Mouse (Mus musculus): ENCODE measurements around the gene Olfr734. TPM values are rescaled to one million over a fixed set of nuclear protein-coding genes. Genes with fewer than 3 reads are reported as not detected.

The Olfr734 gene
- not detected in 2 replicates for polyA plus RNA-seq (2015; fragmentation: Nextera tagmentation; extraction: Ambion mirVana)

- Histone ChIP-seq H3K36me3 (ENCODE audit: control insufficient read depth, insufficient read depth, low read length) (no peaks in the 10 kb centered on the region), H3K4me2 (replicated peaks; ENCODE audit: low read depth) (no peak within 1 kb of the TSS), H3K9me3 (ENCODE audit: control insufficient read depth, low read length) (no peaks in the 10 kb centered on the region), H3K27ac (replicated peaks) (no peak within 1 kb of the TSS), H3K27me3 (ENCODE audit: control insufficient read depth, insufficient read depth, low read length) (no peaks in the 10 kb centered on the region), H3K9ac (ENCODE audit: low read length) (no peak within 1 kb of the TSS), H3K4me1 (replicated peaks; ENCODE audit: control insufficient read depth, insufficient read depth) (no peaks in the 10 kb centered on the region), H3K4me3 (ENCODE audit: low read depth, low read length) (no peak within 1 kb of the TSS)
- DNase-seq (ENCODE audit: low spot score) (no peak), ATAC-seq (ENCODE audit: low FRiP score, low TSS enrichment) (no peak)
- TF ChIP-seq EP300 (optimal IDR thresholded peaks at IDR 0.05) (no peak), CTCF (IDR thresholded peaks at IDR 0.05; ENCODE audit: low read depth) (no peak)
- WGBS: 51% methylated on average over 1 of the region's 1 CpGs
Observed at GRCm38 (mm10) chr14:50326661-50327060, at the start of gene Olfr734. Gene Olfr734 (minus strand): TSS chr14:50326761.

GRCm38 (mm10) chr14:50363561-50363960 lies 37.0 kb upstream of the Olfr734 start:
- TF ChIP-seq CTCF (IDR thresholded peaks at IDR 0.05; ENCODE audit: low read depth): no peak
- no peak for TF ChIP-seq EP300 (optimal IDR thresholded peaks at IDR 0.05)
- Histone ChIP-seq H3K36me3 (ENCODE audit: control insufficient read depth, insufficient read depth, low read length) (no peaks in the 10 kb centered on the region), H3K9ac (ENCODE audit: low read length) (no peak overlapping the region), H3K4me1 (replicated peaks; ENCODE audit: control insufficient read depth, insufficient read depth) (no peaks in the 10 kb centered on the region), H3K4me2 (replicated peaks; ENCODE audit: low read depth) (no peak overlapping the region), H3K27me3 (ENCODE audit: control insufficient read depth, insufficient read depth, low read length) (no peaks in the 10 kb centered on the region), H3K4me3 (ENCODE audit: low read depth, low read length) (no peak overlapping the region), H3K9me3 (ENCODE audit: control insufficient read depth, low read length) (no peaks in the 10 kb centered on the region), H3K27ac (replicated peaks) (no peak overlapping the region)
- no peak for DNase-seq (ENCODE audit: low spot score)
- ATAC-seq (ENCODE audit: low FRiP score, low TSS enrichment): no peak
- 77% methylated on average over 2 of the region's 2 CpGs for WGBS

GRCm38 (mm10) chr14:50360480-50360879 lies 33.9 kb upstream of the Olfr734 start:
- WGBS: 84% methylated on average over 3 of the region's 3 CpGs
- Histone ChIP-seq H3K9ac (ENCODE audit: low read length) (no peak overlapping the region), H3K27ac (replicated peaks) (no peak overlapping the region), H3K27me3 (ENCODE audit: control insufficient read depth, insufficient read depth, low read length) (no peaks in the 10 kb centered on the region), H3K9me3 (ENCODE audit: control insufficient read depth, low read length) (no peaks in the 10 kb centered on the region), H3K4me2 (replicated peaks; ENCODE audit: low read depth) (no peak overlapping the region), H3K36me3 (ENCODE audit: control insufficient read depth, insufficient read depth, low read length) (no peaks in the 10 kb centered on the region), H3K4me3 (ENCODE audit: low read depth, low read length) (no peak overlapping the region), H3K4me1 (replicated peaks; ENCODE audit: control insufficient read depth, insufficient read depth) (no peaks in the 10 kb centered on the region)
- no peak for TF ChIP-seq EP300 (optimal IDR thresholded peaks at IDR 0.05)
- no peak for TF ChIP-seq CTCF (IDR thresholded peaks at IDR 0.05; ENCODE audit: low read depth)
- DNase-seq (ENCODE audit: low spot score) (no peak), ATAC-seq (ENCODE audit: low FRiP score, low TSS enrichment) (no peak)

- Histone ChIP-seq H3K9ac (ENCODE audit: low read length) (no peak within 1 kb of the TSS), H3K27me3 (ENCODE audit: control insufficient read depth, insufficient read depth, low read length) (no peaks in the 10 kb centered on the region), H3K4me2 (replicated peaks; ENCODE audit: low read depth) (no peak within 1 kb of the TSS), H3K9me3 (ENCODE audit: control insufficient read depth, low read length) (no peaks in the 10 kb centered on the region), H3K36me3 (ENCODE audit: control insufficient read depth, insufficient read depth, low read length) (no peaks in the 10 kb centered on the region), H3K4me3 (ENCODE audit: low read depth, low read length) (no peak within 1 kb of the TSS), H3K27ac (replicated peaks) (no peak within 1 kb of the TSS), H3K4me1 (replicated peaks; ENCODE audit: control insufficient read depth, insufficient read depth) (no peaks in the 10 kb centered on the region)
- 75% methylated on average over 2 of the region's 2 CpGs for WGBS
- TF ChIP-seq EP300 (optimal IDR thresholded peaks at IDR 0.05) (no peak), CTCF (IDR thresholded peaks at IDR 0.05; ENCODE audit: low read depth) (no peak)
- ATAC-seq (ENCODE audit: low FRiP score, low TSS enrichment) (no peak), DNase-seq (ENCODE audit: low spot score) (no peak)
Observed at GRCm38 (mm10) chr14:50357593-50357992, 31.0 kb upstream of the Olfr734 start, which contains the start of gene Tlr11. Gene Tlr11 (plus strand): TSS chr14:50357914.

GRCm38 (mm10) chr14:50356725-50357124 lies 30.2 kb upstream of the Olfr734 start:
- DNase-seq (ENCODE audit: low spot score): no peak
- H3K9ac ChIP-seq (ENCODE audit: low read length): no peak overlapping the region
- H3K9me3 ChIP-seq (ENCODE audit: control insufficient read depth, low read length): no peaks in the 10 kb centered on the region
- no peaks in the 10 kb centered on the region for H3K27me3 ChIP-seq (ENCODE audit: control insufficient read depth, insufficient read depth, low read length)
- no peak for ATAC-seq (ENCODE audit: low FRiP score, low TSS enrichment)
- H3K4me3 ChIP-seq (ENCODE audit: low read depth, low read length): no peak overlapping the region
- H3K27ac ChIP-seq (replicated peaks): no peak overlapping the region
- no peaks in the 10 kb centered on the region for H3K4me1 ChIP-seq (replicated peaks; ENCODE audit: control insufficient read depth, insufficient read depth)
- WGBS: 54% methylated on average over 2 of the region's 2 CpGs
- TF ChIP-seq CTCF (IDR thresholded peaks at IDR 0.05; ENCODE audit: low read depth) (no peak), EP300 (optimal IDR thresholded peaks at IDR 0.05) (no peak)
- no peaks in the 10 kb centered on the region for H3K36me3 ChIP-seq (ENCODE audit: control insufficient read depth, insufficient read depth, low read length)
- H3K4me2 ChIP-seq (replicated peaks; ENCODE audit: low read depth): no peak overlapping the region

- ATAC-seq (ENCODE audit: low FRiP score, low TSS enrichment): no peak
- Histone ChIP-seq H3K9ac (ENCODE audit: low read length) (no peak overlapping the region), H3K27me3 (ENCODE audit: control insufficient read depth, insufficient read depth, low read length) (no peaks in the 10 kb centered on the region), H3K4me2 (replicated peaks; ENCODE audit: low read depth) (no peak overlapping the region), H3K36me3 (ENCODE audit: control insufficient read depth, insufficient read depth, low read length) (no peaks in the 10 kb centered on the region), H3K27ac (replicated peaks) (no peak overlapping the region), H3K4me1 (replicated peaks; ENCODE audit: control insufficient read depth, insufficient read depth) (no peaks in the 10 kb centered on the region), H3K4me3 (ENCODE audit: low read depth, low read length) (no peak overlapping the region), H3K9me3 (ENCODE audit: control insufficient read depth, low read length) (no peaks in the 10 kb centered on the region)
- peak; percentile 60 for TF ChIP-seq CTCF (IDR thresholded peaks at IDR 0.05; ENCODE audit: low read depth)
- no peak for TF ChIP-seq EP300 (optimal IDR thresholded peaks at IDR 0.05)
- DNase-seq (ENCODE audit: low spot score): peak; percentile 26
- WGBS: 39% methylated on average over 3 of the region's 3 CpGs
Observed at GRCm38 (mm10) chr14:50352438-50352837, 25.9 kb upstream of the Olfr734 start.

Measured in stomach, postnatal 0 days (tissue).